Mouse (Mus musculus): ENCODE data around the gene Aif1. TPM values are rescaled to one million over a fixed set of nuclear protein-coding genes. Genes with fewer than 3 reads are reported as not detected.

The Aif1 gene
- total RNA-seq (2023): 1 to 10 TPM; 1.7 to 5.1 TPM

DNA sequence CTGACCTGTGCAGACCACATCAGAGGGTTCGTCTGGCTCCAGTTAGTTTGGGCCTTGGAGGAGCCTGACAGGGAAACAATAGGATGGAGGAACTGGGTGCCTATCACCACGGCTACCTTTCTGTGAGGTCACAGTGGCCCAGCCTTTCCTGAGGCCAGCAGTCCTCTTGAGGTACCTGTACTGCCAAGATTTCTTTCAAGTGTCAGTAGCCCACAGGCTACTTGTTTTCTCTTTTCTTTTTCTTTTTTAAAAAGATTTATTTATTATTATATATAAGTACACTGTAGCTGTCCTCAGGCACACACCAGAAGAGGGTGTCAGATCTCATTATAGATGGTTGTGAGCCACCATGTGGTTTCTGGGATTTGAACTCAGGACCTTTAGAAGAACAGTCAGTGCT lies at the start of gene Aif1:
Gene Aif1 (minus strand): TSS at position 101 of the 400 bp plus-strand sequence.

DNA sequence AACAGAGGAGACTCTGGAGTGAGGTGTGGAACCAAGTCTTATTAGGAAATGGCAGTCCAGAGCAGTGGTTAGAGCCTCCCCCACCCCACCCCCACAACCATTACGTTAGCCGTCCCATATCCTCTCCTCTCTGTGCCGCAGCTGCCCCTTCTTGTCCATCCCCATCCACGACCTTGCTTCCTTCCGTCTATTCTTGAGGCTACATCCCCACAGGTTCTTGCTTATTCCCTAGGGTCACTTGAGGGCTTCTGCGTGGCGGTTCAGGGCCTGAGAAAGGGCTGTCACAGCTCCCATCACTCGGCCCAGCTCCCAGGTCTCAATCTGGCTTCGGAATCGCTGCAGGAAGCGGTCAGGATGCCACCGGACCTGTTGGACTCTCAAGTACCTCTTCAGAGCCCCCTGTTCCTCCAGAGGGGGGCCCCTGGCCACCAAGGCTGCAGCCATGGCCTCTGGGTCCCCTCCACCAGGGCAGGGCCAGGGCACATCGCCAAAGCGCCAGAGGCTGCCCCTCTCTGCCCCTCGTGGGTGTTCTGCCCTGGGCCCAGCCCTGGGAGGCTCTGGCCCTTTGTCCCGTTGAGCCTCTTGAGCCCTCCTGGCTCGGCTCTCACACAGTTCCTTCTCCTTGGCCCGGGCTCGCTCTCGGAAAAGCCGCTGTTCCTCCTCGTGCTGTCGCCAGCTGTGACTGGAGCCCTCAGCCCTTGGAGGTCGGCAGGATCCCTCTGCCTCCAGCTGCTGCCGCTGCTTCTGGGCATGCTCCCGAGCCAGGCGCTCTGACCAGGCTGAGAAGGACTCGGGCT lies 44.5 kb upstream of the Aif1 start, which contains the start of gene Gm16181:
Gene Gm16181 (plus strand): TSS at position 679 of the 797 bp plus-strand sequence.

DNA sequence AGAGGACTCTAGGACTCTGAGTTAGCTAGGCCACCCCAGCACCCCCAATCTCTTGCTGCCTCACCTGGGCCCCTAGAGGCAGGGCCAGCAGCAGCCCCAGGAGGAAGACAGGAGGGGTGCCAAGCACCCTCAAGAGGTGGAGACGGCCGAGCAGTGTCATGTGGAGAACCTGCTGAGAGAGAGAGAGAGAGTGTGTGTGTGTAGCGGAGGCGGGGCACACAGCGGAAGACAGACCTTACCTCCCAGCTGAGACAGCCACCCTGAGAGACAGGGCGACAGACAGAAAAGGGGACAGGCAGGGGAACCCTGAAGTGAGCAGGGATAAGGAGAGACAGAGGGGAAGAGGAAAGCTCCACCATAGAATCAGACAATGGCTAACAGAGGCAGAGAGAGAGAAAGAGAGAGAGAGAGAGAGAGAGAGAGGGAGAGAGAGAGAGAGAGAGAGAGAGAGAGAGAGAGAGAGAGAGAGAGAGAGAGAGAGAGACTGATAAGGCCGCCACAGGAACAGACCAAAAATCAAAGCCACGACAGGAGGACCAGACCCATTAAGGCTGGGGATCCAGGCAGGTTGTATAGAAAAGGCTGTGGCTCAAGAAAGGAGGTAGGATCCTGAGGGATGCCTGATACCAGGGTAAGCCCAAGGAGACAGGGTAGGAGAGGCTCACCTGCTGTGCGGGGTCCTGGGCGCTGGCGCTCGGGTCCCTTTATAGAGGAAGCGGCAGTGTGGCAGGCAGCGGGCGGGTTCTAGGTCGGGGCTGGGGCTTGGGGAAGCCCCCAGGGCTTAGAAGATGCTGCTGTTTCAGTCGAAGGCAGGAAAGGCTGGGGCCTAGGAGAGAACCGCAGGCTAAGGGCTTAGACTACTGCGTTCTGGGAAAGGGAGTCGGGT lies 28.9 kb upstream of the Aif1 start, which contains the start of gene Lta:
Gene Lta (minus strand): TSS at position 858 of the 886 bp plus-strand sequence.

GRCm38 (mm10) chr17:35201787-35202186 lies 25.9 kb upstream of the Aif1 start, which contains the start of gene Tnf:
Gene Tnf (minus strand): TSS chr17:35202007.

DNA sequence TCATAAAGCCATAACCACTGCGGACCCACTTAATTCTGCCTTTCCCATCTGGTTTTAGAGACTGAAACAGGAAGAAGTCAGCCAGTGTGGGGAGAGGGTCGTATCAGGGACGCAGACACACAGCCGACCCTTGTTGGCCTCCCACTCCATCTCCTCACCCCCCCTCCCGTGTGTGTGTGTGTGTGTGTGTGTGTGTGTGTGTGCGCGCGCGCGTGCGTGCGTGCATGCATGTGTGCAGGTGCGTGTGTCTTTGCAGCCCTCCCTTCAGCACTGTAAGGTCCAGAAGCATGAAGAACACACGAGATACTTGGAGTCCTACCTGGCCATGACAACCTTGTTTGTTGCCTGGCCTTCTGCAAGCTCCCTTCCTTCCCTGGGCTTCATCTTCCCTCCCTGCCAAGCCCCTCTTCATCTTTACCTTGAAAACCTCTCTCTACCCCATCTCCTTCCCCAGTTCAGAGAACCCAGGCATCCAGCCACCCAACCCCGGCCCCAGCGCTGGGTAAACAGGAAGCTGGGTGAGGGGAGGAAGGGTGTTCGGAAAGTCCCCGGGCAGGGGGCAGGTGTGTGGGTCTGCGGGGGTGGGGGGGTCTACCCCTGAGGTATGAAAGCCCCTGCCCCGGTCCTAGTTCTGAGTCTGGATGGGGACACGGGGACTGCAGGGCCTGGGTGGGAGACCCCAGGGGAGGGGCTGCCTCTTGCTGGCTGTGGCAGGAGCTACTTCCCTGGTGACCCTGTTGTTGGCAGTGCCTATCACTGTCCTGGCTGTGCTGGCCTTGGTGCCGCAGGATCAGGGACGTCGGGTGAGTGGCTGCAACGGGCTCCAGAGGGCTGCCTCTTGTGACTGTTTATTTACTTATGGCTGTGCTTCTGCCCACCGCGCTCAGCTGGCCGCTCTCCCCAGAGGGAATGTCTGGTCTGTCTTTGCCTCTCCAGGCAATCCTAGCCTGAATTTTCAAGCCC lies 18.3 kb upstream of the Aif1 start, which contains the start of gene Ltb:
Gene Ltb (plus strand): TSS at position 559 of the 963 bp plus-strand sequence.

GRCm38 (mm10) chr17:35187959-35188610 lies 12.2 kb upstream of the Aif1 start, which contains the start of gene Lst1:
Gene Lst1 (minus strand): TSS chr17:35188439.

GRCm38 (mm10) chr17:35164568-35165450 lies 11.1 kb downstream of the Aif1 start, which contains the start of gene Prrc2a:
Gene Prrc2a (minus strand): TSS chr17:35164897.

GRCm38 (mm10) chr17:35134801-35135590 lies 40.9 kb downstream of the Aif1 start, which contains the start of gene Bag6:
Gene Bag6 (plus strand): TSS chr17:35135178.

GRCm38 (mm10) chr17:35131500-35132173 lies 44.2 kb downstream of the Aif1 start, which contains the start of gene Apom:
Gene Apom (minus strand): TSS chr17:35132050.

GRCm38 (mm10) chr17:35126206-35126611 lies 49.7 kb downstream of the Aif1 start, which contains the start of gene D17H6S53E:
Gene D17H6S53E (plus strand): TSS chr17:35126373.

DNA sequence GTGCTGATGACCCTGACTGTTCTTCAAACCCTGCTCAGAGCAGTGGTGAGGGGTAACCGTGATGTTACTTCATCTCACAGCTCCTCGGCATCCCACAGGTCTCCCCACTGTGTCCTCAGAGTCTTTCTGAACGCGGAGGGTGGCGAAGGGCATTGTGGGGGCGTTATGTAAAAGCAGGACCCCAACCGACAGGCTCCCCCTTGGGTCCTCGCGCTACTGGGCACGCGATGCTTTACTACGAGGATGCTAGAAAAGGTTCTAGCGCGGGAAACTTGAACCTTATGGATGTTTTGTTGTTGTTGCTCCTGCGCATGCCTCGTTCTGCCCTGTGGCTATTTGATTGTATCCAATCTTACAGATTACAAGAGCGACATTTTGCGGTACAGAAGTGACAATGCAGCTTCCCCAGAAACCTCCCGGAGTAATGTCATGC lies 54.0 kb downstream of the Aif1 start, which contains the start of gene Csnk2b:
Gene Csnk2b (minus strand): TSS at position 183 of the 433 bp plus-strand sequence.

GRCm38 (mm10) chr17:35121143-35121799 lies 54.6 kb downstream of the Aif1 start, which contains the start of gene Gpank1:
Gene Gpank1 (plus strand): TSS chr17:35121455.

Other genes starting within 250 kb of the Aif1 start
- 10 to 100 TPM; 64.3 to 86.9 TPM for gene Neu1, start 244.8 kb downstream of the Aif1 start, total RNA-seq (2023)
- 100 to 1,000 TPM in 1 of 2 experiments, 1 to 10 TPM in 1; 9.1 to 108 TPM for gene Hspa1b, start 216.8 kb downstream of the Aif1 start, total RNA-seq (2023)
- not detected for gene Gm20481, start 206.2 kb downstream of the Aif1 start, total RNA-seq (2023)
- gene Hspa1a, start 203.9 kb downstream of the Aif1 start, total RNA-seq (2023): 10 to 100 TPM in 1 of 2 experiments, 1 to 10 TPM in 1; 3.8 to 37.9 TPM
- gene Hspa1l, start 203.4 kb downstream of the Aif1 start, total RNA-seq (2023): not detected
- 10 to 100 TPM; 32.1 to 32.7 TPM for gene Lsm2, start 194.2 kb downstream of the Aif1 start, total RNA-seq (2023)
- 100 to 1,000 TPM; 290 to 310 TPM for gene Vars, start 175.1 kb downstream of the Aif1 start, total RNA-seq (2023)
- gene Vwa7, start 159.5 kb downstream of the Aif1 start, total RNA-seq (2023): under 1 TPM; 0.50 to 0.75 TPM
- 1 to 10 TPM; 4.8 to 5.7 TPM for gene Sapcd1, start 148.1 kb downstream of the Aif1 start, total RNA-seq (2023)
- gene Msh5, start 129.3 kb downstream of the Aif1 start, total RNA-seq (2023): 10 to 100 TPM in 1 of 2 experiments, 1 to 10 TPM in 1; 9.7 to 13.8 TPM
- 100 to 1,000 TPM; 210 to 218 TPM for gene Clic1, start 126.1 kb downstream of the Aif1 start, total RNA-seq (2023)
- 1 to 10 TPM; 3.4 to 5.2 TPM for gene Ddah2, start 117.0 kb downstream of the Aif1 start, total RNA-seq (2023)
- not detected for gene Ly6g6c, start 110.7 kb downstream of the Aif1 start, total RNA-seq (2023)
- not detected for gene Mpig6b, start 109.9 kb downstream of the Aif1 start, total RNA-seq (2023)
- not detected for gene Ly6g6e, start 99.2 kb downstream of the Aif1 start, total RNA-seq (2023)
- not detected for gene Ly6g6d, start 98.0 kb downstream of the Aif1 start, total RNA-seq (2023)
- not detected for gene Ly6g6f, start 90.5 kb downstream of the Aif1 start, total RNA-seq (2023)
- gene Abhd16a, start 86.8 kb downstream of the Aif1 start, total RNA-seq (2023): 10 to 100 TPM; 71.6 to 74.8 TPM
- gene Ly6g5c, start 67.8 kb downstream of the Aif1 start, total RNA-seq (2023): not detected
- 1 to 10 TPM; 1.5 to 1.7 TPM for gene Ly6g5b, start 60.6 kb downstream of the Aif1 start, total RNA-seq (2023)
- gene Gpank1, start 54.6 kb downstream of the Aif1 start, total RNA-seq (2023): 10 to 100 TPM; 31.1 to 34.0 TPM
- 100 to 1,000 TPM; 126 to 147 TPM for gene Csnk2b, start 54.0 kb downstream of the Aif1 start, total RNA-seq (2023)
- gene D17H6S53E, start 49.7 kb downstream of the Aif1 start, total RNA-seq (2023): 10 to 100 TPM; 16.6 to 25.1 TPM
- under 1 TPM; 0.56 to 0.93 TPM for gene Apom, start 44.0 kb downstream of the Aif1 start, total RNA-seq (2023)
- gene Bag6, start 40.9 kb downstream of the Aif1 start, total RNA-seq (2023): 100 to 1,000 TPM; 412 to 463 TPM
- gene Prrc2a, start 11.2 kb downstream of the Aif1 start, total RNA-seq (2023): 100 to 1,000 TPM; 364 to 379 TPM
- 10 to 100 TPM; 32.6 to 54.4 TPM for gene Lst1, start 12.4 kb upstream of the Aif1 start, total RNA-seq (2023)
- 100 to 1,000 TPM; 669 to 686 TPM for gene Ltb, start 18.4 kb upstream of the Aif1 start, total RNA-seq (2023)
- 10 to 100 TPM in 1 of 2 experiments, 1 to 10 TPM in 1; 9.6 to 14.5 TPM for gene Tnf, start 25.9 kb upstream of the Aif1 start, total RNA-seq (2023)
- 10 to 100 TPM; 45.0 to 61.0 TPM for gene Lta, start 29.3 kb upstream of the Aif1 start, total RNA-seq (2023)
- not detected for gene Gm16181, start 44.8 kb upstream of the Aif1 start, total RNA-seq (2023)
- gene Atp6v1g2, start 57.6 kb upstream of the Aif1 start, total RNA-seq (2023): 1 to 10 TPM; 1.2 to 2.9 TPM
- gene Nfkbil1, start 59.7 kb upstream of the Aif1 start, total RNA-seq (2023): 10 to 100 TPM; 11.2 to 16.2 TPM
- 100 to 1,000 TPM; 440 to 473 TPM for gene Ddx39b, start 65.7 kb upstream of the Aif1 start, total RNA-seq (2023)
- gene H2-D1, start 86.7 kb upstream of the Aif1 start, total RNA-seq (2023): 1,000 to 10,000 TPM; 1,708 to 1,769 TPM
- gene H2-Q1, start 144.3 kb upstream of the Aif1 start, total RNA-seq (2023): 10 to 100 TPM in 1 of 2 experiments, 1 to 10 TPM in 1; 9.7 to 10.1 TPM
- gene H2-Q2, start 166.2 kb upstream of the Aif1 start, total RNA-seq (2023): 1 to 10 TPM; 8.2 to 8.9 TPM
- gene H2-Q4, start 203.5 kb upstream of the Aif1 start, total RNA-seq (2023): 100 to 1,000 TPM; 285 to 307 TPM
- 100 to 1,000 TPM; 249 to 254 TPM for gene H2-Q6, start 248.8 kb upstream of the Aif1 start, total RNA-seq (2023)

All from B cell, adult 67 days (primary cell).